Mouse (Mus musculus): Measurements from ENCODE around the gene Retreg3. TPM values are rescaled to one million over a fixed set of nuclear protein-coding genes. Genes with fewer than 3 reads are reported as not detected.
"Not testable (repeated sequence)": the region's sequence is repeated elsewhere in the genome, so short reads cannot be mapped to it uniquely, and the experiment has no call there.

The Retreg3 gene
- total and polyA plus RNA-seq, 3 experiments = 17.0 to 23.4 TPM; not detected in 1

GRCm38 (mm10) chr11:101128996-101129577 is 9.4 kb upstream of the Retreg3 start:
- H3K27me3 ChIP-seq (ENCODE audit: control insufficient read depth in 1 of 2, insufficient read depth in 2 of 2, low read length in 2 of 2) = no peaks in the 10 kb centered on the region
- H3K4me3 ChIP-seq (ENCODE audit: control insufficient read depth in 1 of 2, insufficient read depth in 1 of 2, low read depth in 2 of 2, low read length in 2 of 2) = no peak overlapping the region
- no peak overlapping the region for H3K9ac ChIP-seq (ENCODE audit: control insufficient read depth, low read depth, low read length, poor library complexity, severe bottlenecking)
- H3K79me2 ChIP-seq (ENCODE audit: control insufficient read depth, insufficient read depth, low read length, poor library complexity) = no peaks in the 10 kb centered on the region
- DNase-seq (ENCODE audit: low read depth, low spot score) = no peak
- H3K36me3 ChIP-seq (ENCODE audit: control insufficient read depth in 1 of 2, insufficient read depth in 2 of 2, low read length in 2 of 2) = peaks cover 3 to 7% of the 10 kb centered on the region in 2 experiments; a peak in 3 of 4 replicates
- peaks cover 3 to 13% of the 10 kb centered on the region in 2 experiments; a peak in 3 of 4 replicates for H3K4me1 ChIP-seq (ENCODE audit: control insufficient read depth in 1 of 2, insufficient read depth in 2 of 2, low read length in 2 of 2)
- H3K9me3 ChIP-seq (replicated peaks; ENCODE audit: insufficient read depth, low read length) = no peaks in the 10 kb centered on the region
- H3K27ac ChIP-seq (ENCODE audit: control insufficient read depth, low read depth, low read length) = no peak overlapping the region
- TF ChIP-seq ELF1 (IDR thresholded peaks at IDR 0.05; ENCODE audit: low read depth, low read length) = no peak
- no peak for TF ChIP-seq GATA1 (IDR thresholded peaks at IDR 0.05; ENCODE audit: low read depth, low read length)
- no peak for TF ChIP-seq MEF2A (IDR thresholded peaks at IDR 0.05; ENCODE audit: extremely low read depth, insufficient replicate concordance, low read depth, low read length, poor library complexity, severe bottlenecking)
- no peak for TF ChIP-seq MAFK (IDR thresholded peaks at IDR 0.05; ENCODE audit: borderline replicate concordance, low read depth, low read length)
- no peak for TF ChIP-seq TAL1 (IDR thresholded peaks at IDR 0.05; ENCODE audit: low read length)
- TF ChIP-seq RCOR1 (IDR thresholded peaks at IDR 0.05; ENCODE audit: low read depth, low read length) = no peak
- TF ChIP-seq JUND (IDR thresholded peaks at IDR 0.05; ENCODE audit: low read depth, low read length) = no peak
- TF ChIP-seq ZC3H11A (IDR thresholded peaks at IDR 0.05; ENCODE audit: low read depth, low read length) = no peak
- no peak for TF ChIP-seq POLR2AphosphoS2 (IDR thresholded peaks at IDR 0.05; ENCODE audit: low read length)
- no peak for TF ChIP-seq ZMIZ1 (IDR thresholded peaks at IDR 0.05; ENCODE audit: low read depth, low read length)

DNA sequence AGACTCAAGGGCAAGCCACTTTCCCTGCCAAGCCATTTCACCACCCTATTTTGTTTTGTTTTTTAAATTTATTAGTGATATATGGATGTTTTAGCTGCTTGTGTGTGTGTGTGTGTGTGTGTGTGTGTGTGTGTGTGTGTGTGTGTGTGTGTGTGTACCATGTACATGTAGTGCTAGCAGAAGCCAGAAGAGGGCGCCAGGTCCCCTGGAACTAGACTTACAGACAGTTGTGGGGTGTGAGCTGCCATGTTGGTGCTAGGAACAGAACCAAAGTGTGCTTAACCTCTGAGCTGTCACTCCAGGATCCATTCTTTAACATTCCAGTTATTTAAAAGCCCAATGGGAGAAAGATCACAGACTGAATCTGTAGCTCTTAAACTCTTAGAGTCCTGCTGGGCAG is 7.4 kb upstream of the Retreg3 start:
- Histone ChIP-seq H3K27me3 (ENCODE audit: control insufficient read depth in 1 of 2, insufficient read depth in 2 of 2, low read length in 2 of 2) (no peaks in the 10 kb centered on the region), H3K36me3 (ENCODE audit: control insufficient read depth in 1 of 2, insufficient read depth in 2 of 2, low read length in 2 of 2) (peaks cover 5% of the 10 kb centered on the region in 2 experiments; a peak in 3 of 4 replicates), H3K27ac (ENCODE audit: control insufficient read depth, low read depth, low read length) (no peak overlapping the region), H3K9ac (ENCODE audit: control insufficient read depth, low read depth, low read length, poor library complexity, severe bottlenecking) (no peak overlapping the region), H3K9me3 (replicated peaks; ENCODE audit: insufficient read depth, low read length) (no peaks in the 10 kb centered on the region), H3K4me1 (ENCODE audit: control insufficient read depth in 1 of 2, insufficient read depth in 2 of 2, low read length in 2 of 2) (peaks cover 3 to 6% of the 10 kb centered on the region in 2 experiments; a peak in 2 of 4 replicates), H3K79me2 (ENCODE audit: control insufficient read depth, insufficient read depth, low read length, poor library complexity) (no peaks in the 10 kb centered on the region), H3K4me3 (ENCODE audit: control insufficient read depth in 1 of 2, insufficient read depth in 1 of 2, low read depth in 2 of 2, low read length in 2 of 2) (no peak overlapping the region)
- DNase-seq (ENCODE audit: low read depth, low spot score) = peak; percentile 63
- peak; percentile 23 for TF ChIP-seq RAD21 (IDR thresholded peaks at IDR 0.05; ENCODE audit: low read depth, low read length)
- TF ChIP-seq MYC (IDR thresholded peaks at IDR 0.05; ENCODE audit: low read depth, low read length) = no peak
- TF ChIP-seq ZKSCAN1 (IDR thresholded peaks at IDR 0.05; ENCODE audit: low read depth, low read length) = no peak
- no peak for TF ChIP-seq HCFC1 (IDR thresholded peaks at IDR 0.05; ENCODE audit: low read depth, low read length)
- no peak for TF ChIP-seq ZMIZ1 (IDR thresholded peaks at IDR 0.05; ENCODE audit: low read depth, low read length)
- TF ChIP-seq CHD2 (IDR thresholded peaks at IDR 0.05; ENCODE audit: low read length) = no peak
- TF ChIP-seq CTCF (IDR thresholded peaks at IDR 0.05 in 2 of 3, conservative IDR thresholded peaks at IDR 0.05 in 1 of 3; ENCODE audit: control insufficient read depth in 1 of 3, insufficient read depth in 1 of 3, low read depth in 2 of 3, low read length in 3 of 3, poor library complexity in 1 of 3, severe bottlenecking in 1 of 3) = peak in 2 of 3 experiments; percentile 49 to 61; a peak in 5 of 6 replicates
- no peak for TF ChIP-seq TBP (IDR thresholded peaks at IDR 0.05; ENCODE audit: low read depth, low read length)
- TF ChIP-seq MAX (IDR thresholded peaks at IDR 0.05; ENCODE audit: low read length) = no peak
- TF ChIP-seq SMC3 (IDR thresholded peaks at IDR 0.05; ENCODE audit: low read depth, low read length) = peak; percentile 37

GRCm38 (mm10) chr11:101125008-101125407 is 5.3 kb upstream of the Retreg3 start:
- not testable (repeated sequence) for H3K9ac ChIP-seq (ENCODE audit: control insufficient read depth, low read depth, low read length, poor library complexity, severe bottlenecking); H3K27me3 ChIP-seq (ENCODE audit: control insufficient read depth in 1 of 2, insufficient read depth in 2 of 2, low read length in 2 of 2); H3K79me2 ChIP-seq (ENCODE audit: control insufficient read depth, insufficient read depth, low read length, poor library complexity); H3K27ac ChIP-seq (ENCODE audit: control insufficient read depth, low read depth, low read length); H3K4me3 ChIP-seq (ENCODE audit: control insufficient read depth in 1 of 2, insufficient read depth in 1 of 2, low read depth in 2 of 2, low read length in 2 of 2); H3K9me3 ChIP-seq (replicated peaks; ENCODE audit: insufficient read depth, low read length); DNase-seq (ENCODE audit: low read depth, low spot score); H3K4me1 ChIP-seq (ENCODE audit: control insufficient read depth in 1 of 2, insufficient read depth in 2 of 2, low read length in 2 of 2)
- H3K36me3 ChIP-seq (ENCODE audit: control insufficient read depth in 1 of 2, insufficient read depth in 2 of 2, low read length in 2 of 2) = peaks cover 5 to 10% of the 10 kb centered on the region in 2 experiments

- peaks cover 5 to 10% of the 10 kb centered on the region in 2 experiments for H3K36me3 ChIP-seq (ENCODE audit: control insufficient read depth in 1 of 2, insufficient read depth in 2 of 2, low read length in 2 of 2)
Observed at GRCm38 (mm10) chr11:101124494-101124893, 4.8 kb upstream of the Retreg3 start.

More at GRCm38 (mm10) chr11:101124494-101124893, 4.8 kb upstream of the Retreg3 start:
- not testable (repeated sequence) for H3K9me3 ChIP-seq (replicated peaks; ENCODE audit: insufficient read depth, low read length); H3K27ac ChIP-seq (ENCODE audit: control insufficient read depth, low read depth, low read length); H3K27me3 ChIP-seq (ENCODE audit: control insufficient read depth in 1 of 2, insufficient read depth in 2 of 2, low read length in 2 of 2); H3K9ac ChIP-seq (ENCODE audit: control insufficient read depth, low read depth, low read length, poor library complexity, severe bottlenecking); DNase-seq (ENCODE audit: low read depth, low spot score); H3K4me1 ChIP-seq (ENCODE audit: control insufficient read depth in 1 of 2, insufficient read depth in 2 of 2, low read length in 2 of 2); H3K4me3 ChIP-seq (ENCODE audit: control insufficient read depth in 1 of 2, insufficient read depth in 1 of 2, low read depth in 2 of 2, low read length in 2 of 2)
- H3K79me2 ChIP-seq (ENCODE audit: control insufficient read depth, insufficient read depth, low read length, poor library complexity) = peaks cover 10% of the 10 kb centered on the region

All from MEL (cell line).